17 mouse cellular contexts compared by ENCODE assay signal in genomic region chr9:99097668-99098067, GRCm38 (mm10). TPM values are rescaled to one million over a fixed set of nuclear protein-coding genes. Genes with fewer than 3 reads are reported as not detected.
A peak's percentile ranks its signal among the peaks of the same experiment; 100 is the strongest.
DNase-seq lines count a peak whose midpoint lies in the region; ATAC-seq and TF ChIP-seq lines count a peak whose summit lies in the region.
"Had no signal": no experiment of that assay in that cellular context is flagged by ENCODE, and none has a peak within 500 bp of the region (broad histone marks: within the 10 kb centered on the region; RNA-seq: fewer than 3 reads in every experiment).

No protein-coding gene starts in this region.

- TF ChIP-seq CTCF in heart, postnatal 0 days (IDR thresholded peaks at IDR 0.05; ENCODE audit: low read depth), result no peak

- H3K4me1 ChIP-seq in heart, postnatal 0 days (ENCODE audit: control insufficient read depth, insufficient read depth), result peaks cover 9% of the 10 kb centered on the region; the same call in 1 of the 2 replicates
- H3K4me1 ChIP-seq in heart, embryonic 12.5 days (replicated peaks), result peaks cover 19% of the 10 kb centered on the region
- peaks cover 24% of the 10 kb centered on the region for H3K4me1 ChIP-seq in embryonic facial prominence, embryonic 10.5 days

- 0 out of 2 replicates have a peak, but pooled peaks cover 6% of the 10 kb centered on the region for H3K36me3 ChIP-seq in heart, postnatal 0 days (replicated peaks; ENCODE audit: control insufficient read depth, insufficient read depth, low read length)
- H3K36me3 ChIP-seq in heart, embryonic 12.5 days, result no peaks in the 10 kb centered on the region
- no peaks in the 10 kb centered on the region for H3K36me3 ChIP-seq in embryonic facial prominence, embryonic 10.5 days (replicated peaks)
- H3K36me3 ChIP-seq: embryonic facial prominence, embryonic 13.5 days had no signal

- 0 out of 2 replicates have a peak overlapping the region, but pooled peaks have one; percentile 20 for H3K27ac ChIP-seq in heart, postnatal 0 days (ENCODE audit: low read depth)
- no peak overlapping the region for H3K27ac ChIP-seq in heart, embryonic 12.5 days (ENCODE audit: poor library complexity, severe bottlenecking)
- no peak overlapping the region for H3K27ac ChIP-seq in embryonic facial prominence, embryonic 10.5 days (replicated peaks)
- H3K27ac ChIP-seq: embryonic facial prominence, embryonic 13.5 days had no signal

- no peak for ATAC-seq in heart, postnatal 0 days (ENCODE audit: insufficient read depth, low read depth)
- ATAC-seq in heart, embryonic 12.5 days (ENCODE audit: insufficient number of reproducible peaks, low FRiP score), result no peak
- ATAC-seq: forebrain, embryonic 14.5 days; hindbrain, embryonic 16.5 days; inflammation-experienced regulatory T-cells, adult 6 months; intestine, postnatal 0 days had no signal

- H3K9me3 ChIP-seq in heart, postnatal 0 days (replicated peaks; ENCODE audit: control insufficient read depth, low read length), result no peaks in the 10 kb centered on the region
- H3K9me3 ChIP-seq in heart, embryonic 12.5 days (replicated peaks), result no peaks in the 10 kb centered on the region
- no peaks in the 10 kb centered on the region for H3K9me3 ChIP-seq in embryonic facial prominence, embryonic 10.5 days
- H3K9me3 ChIP-seq: embryonic facial prominence, embryonic 13.5 days had no signal

- peak; percentile 91 for DNase-seq in heart, adult 11 months
- DNase-seq in heart, postnatal 25 days (ENCODE audit: low spot score), result no peak
- no peak for DNase-seq in heart, postnatal 0 days (ENCODE audit: low spot score)
- DNase-seq in embryo, embryonic 10.5 days (ENCODE audit: low spot score), result peak; percentile 41
- DNase-seq in embryonic facial prominence, embryonic 10.5 days (ENCODE audit: low spot score), result peak; percentile 56
- DNase-seq in yolk sac, embryonic 10.5 days (ENCODE audit: low spot score), result no peak
- DNase-seq: adrenal gland, adult 2 months; adrenal gland, postnatal 25 days; cerebellum, adult 8-10 months; cerebellum, postnatal 14 days; kidney, adult 8-10 months had no signal

- no peaks in the 10 kb centered on the region for H3K27me3 ChIP-seq in heart, postnatal 0 days (ENCODE audit: control insufficient read depth, insufficient read depth, low read length)
- no peaks in the 10 kb centered on the region for H3K27me3 ChIP-seq in heart, embryonic 12.5 days (replicated peaks)
- no peaks in the 10 kb centered on the region for H3K27me3 ChIP-seq in embryonic facial prominence, embryonic 10.5 days (replicated peaks; ENCODE audit: low read depth, poor library complexity, severe bottlenecking)
- H3K27me3 ChIP-seq: embryonic facial prominence, embryonic 13.5 days had no signal

- intact Hi-C loops in heart, postnatal 25 days (cut with DNase I), result no loop called here

- H3K9ac ChIP-seq in heart, postnatal 0 days (replicated peaks; ENCODE audit: low read depth, low read length), result no peak overlapping the region
- no peak overlapping the region for H3K9ac ChIP-seq in heart, embryonic 12.5 days
- H3K9ac ChIP-seq: embryonic facial prominence, embryonic 13.5 days had no signal

- WGBS in heart, postnatal 0 days, result 30% methylated on average over 1 of the region's 1 CpGs
- 48% methylated on average over 1 of the region's 1 CpGs for WGBS in heart, embryonic 12.5 days
- WGBS in embryonic facial prominence, embryonic 10.5 days, result 25% methylated on average over 1 of the region's 1 CpGs

- no peak overlapping the region for H3K4me2 ChIP-seq in heart, postnatal 0 days (ENCODE audit: low read depth, low read length)
- H3K4me2 ChIP-seq in heart, embryonic 12.5 days, result no peak overlapping the region
- H3K4me2 ChIP-seq: embryonic facial prominence, embryonic 13.5 days had no signal

- TF ChIP-seq EP300 in heart, postnatal 0 days (IDR thresholded peaks at IDR 0.05; ENCODE audit: low read depth), result no peak

- H3K4me3 ChIP-seq in heart, postnatal 0 days (ENCODE audit: low read depth, low read length), result no peak overlapping the region
- no peak overlapping the region for H3K4me3 ChIP-seq in heart, embryonic 12.5 days
- H3K4me3 ChIP-seq in embryonic facial prominence, embryonic 10.5 days, result no peak overlapping the region
- H3K4me3 ChIP-seq: embryonic facial prominence, embryonic 13.5 days had no signal

RNA-seq across cellular contexts. Expression of gene Pik3cb, which starts 42.8 kb away (rescaled TPM):
- total RNA-seq in heart, postnatal 25 days (2021), result 10 to 100 TPM in 1 of 2 experiments, 1 to 10 TPM in 1; 9.2 to 10.1 TPM
- 1.9 and 2.1 TPM in 2 replicates for total RNA-seq in heart, postnatal 0 days (2014; rRNA removed; ENCODE audit: low replicate concordance)
- polyA plus RNA-seq in heart, postnatal 0 days (2015; fragmentation: Nextera tagmentation; extraction: Ambion mirVana), result 0.75 and 1.7 TPM in 2 replicates
- polyA plus RNA-seq in heart, embryonic 12.5 days (2016; fragmentation: Nextera tagmentation; extraction: Ambion mirVana), result 2.5 and 3.3 TPM in 2 replicates
- 1.3 and 1.4 TPM in 2 replicates for polyA plus RNA-seq in embryonic facial prominence, embryonic 10.5 days (2016; fragmentation: Nextera tagmentation; extraction: Ambion mirVana)

Comparison
In these comparisons a context has a peak if more than half of its experiments do, and no peak if none do; other contexts are left out.
1. DNase-seq: peak in heart, adult 11 months (single experiment), embryo, embryonic 10.5 days (single experiment) and embryonic facial prominence, embryonic 10.5 days (single experiment); none in heart, postnatal 25 days (single experiment), heart, postnatal 0 days (single experiment) and yolk sac, embryonic 10.5 days (single experiment).